Mouse (Mus musculus): ENCODE data around the gene Krtap26-1. TPM values are rescaled to one million over a fixed set of nuclear protein-coding genes. Genes with fewer than 3 reads are reported as not detected.

Gene Krtap26-1
- polyA plus RNA-seq, 1 experiment from 2014 or later = not detected

DNA sequence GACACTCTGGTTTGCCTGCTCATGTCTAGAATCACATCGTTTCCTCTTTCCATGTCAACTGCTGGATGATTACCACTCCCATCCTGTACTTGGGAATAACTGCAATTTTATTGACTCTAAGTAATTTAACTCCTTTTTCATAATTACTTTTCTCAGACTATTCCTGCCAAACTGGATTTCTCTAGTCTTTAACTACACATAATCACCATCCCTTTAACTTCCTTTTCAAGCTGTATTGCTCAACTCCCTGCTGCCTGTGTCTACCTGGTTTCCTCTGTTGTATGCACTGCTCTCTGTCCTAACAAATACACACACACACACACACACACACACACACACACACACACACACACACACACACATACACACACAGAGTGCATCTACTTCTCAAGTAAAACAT lies 3.5 kb upstream of the Krtap26-1 start:
- no peaks in the 10 kb centered on the region for H3K9me3 ChIP-seq (replicated peaks; ENCODE audit: low read length)
- H3K4me3 ChIP-seq (replicated peaks; ENCODE audit: low read depth, low read length) = no peak overlapping the region
- H3K9ac ChIP-seq (ENCODE audit: low read depth, low read length) = no peak overlapping the region
- H3K4me1 ChIP-seq (replicated peaks; ENCODE audit: insufficient read depth, low read length) = no peaks in the 10 kb centered on the region; the same call in 1 of the 2 replicates
- DNase-seq (ENCODE audit: low spot score) (no peak), ATAC-seq (replicated peaks; ENCODE audit: low FRiP score, low read depth) (no peak)
- no peak overlapping the region for H3K4me2 ChIP-seq (ENCODE audit: low read length)
- H3K27ac ChIP-seq = no peak overlapping the region
- H3K36me3 ChIP-seq (ENCODE audit: insufficient read depth, low read length) = no peaks in the 10 kb centered on the region
- WGBS = 33% methylated on average over 1 of the region's 1 CpGs
- no peak for TF ChIP-seq CTCF (IDR thresholded peaks at IDR 0.05; ENCODE audit: low read depth)
- H3K27me3 ChIP-seq (ENCODE audit: insufficient read depth, low read length) = no peaks in the 10 kb centered on the region

DNA sequence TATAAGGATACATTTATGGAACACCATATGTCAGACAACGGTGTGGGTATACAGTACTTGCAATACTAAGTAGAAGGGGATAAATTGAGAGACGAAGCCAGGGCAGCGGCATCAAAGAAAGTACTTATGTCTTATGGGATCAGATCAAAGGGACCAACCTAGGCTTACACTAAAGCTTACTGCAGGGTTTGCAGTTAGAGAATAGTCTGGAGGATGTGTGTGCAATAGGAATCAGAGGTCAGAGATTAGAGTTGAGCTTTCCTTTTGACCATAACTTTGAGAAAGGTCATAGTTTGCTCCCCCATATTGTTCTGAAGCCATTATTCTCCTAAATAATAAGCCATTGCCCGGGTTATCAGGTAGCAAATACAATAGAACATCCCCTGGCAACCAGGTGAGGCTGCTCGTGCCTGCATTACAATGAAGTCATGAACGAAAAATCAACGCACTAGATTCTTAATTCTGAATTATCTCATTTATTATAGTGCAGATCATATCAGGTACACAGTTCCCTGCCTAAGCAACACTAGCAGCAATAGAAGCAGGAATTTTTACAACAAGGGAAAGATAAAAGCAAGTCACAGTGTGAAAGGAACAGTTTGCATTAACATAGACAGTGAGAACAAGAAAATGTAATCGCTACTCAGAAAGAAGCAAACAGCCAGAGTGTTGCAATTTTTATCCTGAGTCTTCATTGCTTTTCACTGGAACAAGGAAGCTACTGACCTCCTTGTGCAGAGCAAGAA lies 1.1 kb downstream of the Krtap26-1 start:
- H3K4me1 ChIP-seq (replicated peaks; ENCODE audit: insufficient read depth, low read length) = no peaks in the 10 kb centered on the region; the same call in 1 of the 2 replicates
- ATAC-seq (replicated peaks; ENCODE audit: low FRiP score, low read depth) (no peak), DNase-seq (ENCODE audit: low spot score) (no peak)
- H3K27ac ChIP-seq = no peak overlapping the region
- no peak overlapping the region for H3K9ac ChIP-seq (ENCODE audit: low read depth, low read length)
- no peaks in the 10 kb centered on the region for H3K36me3 ChIP-seq (ENCODE audit: insufficient read depth, low read length)
- no peaks in the 10 kb centered on the region for H3K9me3 ChIP-seq (replicated peaks; ENCODE audit: low read length)
- no peak overlapping the region for H3K4me3 ChIP-seq (replicated peaks; ENCODE audit: low read depth, low read length)
- no peaks in the 10 kb centered on the region for H3K27me3 ChIP-seq (ENCODE audit: insufficient read depth, low read length)
- 80% methylated on average over 8 of the region's 8 CpGs for WGBS
- TF ChIP-seq CTCF (IDR thresholded peaks at IDR 0.05; ENCODE audit: low read depth) = no peak
- no peak overlapping the region for H3K4me2 ChIP-seq (ENCODE audit: low read length)

DNA sequence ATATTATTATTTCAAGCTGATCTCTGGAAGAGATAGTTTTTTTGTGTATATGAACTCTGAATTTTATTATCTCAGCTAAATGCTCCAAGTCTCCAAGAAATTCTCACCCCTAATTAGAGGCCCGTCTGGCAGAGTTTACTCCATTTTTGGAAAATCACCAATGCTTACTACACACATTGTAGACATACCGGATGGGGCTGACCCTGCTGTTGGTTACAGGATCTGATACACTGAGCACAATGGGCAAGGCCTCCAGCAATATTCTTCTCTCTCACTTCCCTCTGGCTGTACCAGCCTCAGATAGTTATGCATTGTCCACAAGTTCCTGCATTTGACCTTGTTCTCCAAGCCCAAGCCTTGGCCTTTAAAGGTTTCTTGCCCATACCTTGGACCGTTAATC lies 7.5 kb downstream of the Krtap26-1 start:
- Histone ChIP-seq H3K27me3 (ENCODE audit: insufficient read depth, low read length) (no peaks in the 10 kb centered on the region), H3K9ac (ENCODE audit: low read depth, low read length) (no peak overlapping the region), H3K4me1 (replicated peaks; ENCODE audit: insufficient read depth, low read length) (no peaks in the 10 kb centered on the region), H3K27ac (no peak overlapping the region), H3K4me2 (ENCODE audit: low read length) (no peak overlapping the region), H3K4me3 (replicated peaks; ENCODE audit: low read depth, low read length) (no peak overlapping the region), H3K9me3 (replicated peaks; ENCODE audit: low read length) (no peaks in the 10 kb centered on the region), H3K36me3 (ENCODE audit: insufficient read depth, low read length) (no peaks in the 10 kb centered on the region)
- 86% methylated on average over 3 of the region's 3 CpGs for WGBS
- DNase-seq (ENCODE audit: low spot score) (no peak), ATAC-seq (replicated peaks; ENCODE audit: low FRiP score, low read depth) (no peak)
- no peak for TF ChIP-seq CTCF (IDR thresholded peaks at IDR 0.05; ENCODE audit: low read depth)

DNA sequence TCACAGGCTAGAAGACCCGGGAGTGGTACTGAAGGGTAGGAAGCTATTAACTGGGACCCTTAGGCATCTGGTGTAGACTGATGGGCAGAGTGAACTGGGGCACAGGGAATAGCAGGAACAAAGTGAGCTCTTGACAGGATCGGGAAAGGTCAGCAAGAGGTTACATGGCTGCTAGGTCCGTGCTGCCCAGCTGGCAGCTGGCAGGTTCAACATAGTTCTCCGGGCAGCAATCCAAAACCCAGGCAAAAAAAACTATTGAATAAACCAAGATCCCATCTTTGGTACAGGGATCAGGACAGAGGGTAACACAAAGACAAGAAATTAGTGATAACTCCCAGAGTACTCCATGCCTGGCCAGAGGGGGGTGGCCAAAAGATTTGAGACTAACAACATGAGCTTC lies 12.5 kb downstream of the Krtap26-1 start:
- Histone ChIP-seq H3K27me3 (ENCODE audit: insufficient read depth, low read length) (no peaks in the 10 kb centered on the region), H3K36me3 (ENCODE audit: insufficient read depth, low read length) (no peaks in the 10 kb centered on the region), H3K27ac (no peak overlapping the region), H3K4me3 (replicated peaks; ENCODE audit: low read depth, low read length) (no peak overlapping the region), H3K9me3 (replicated peaks; ENCODE audit: low read length) (no peaks in the 10 kb centered on the region), H3K9ac (ENCODE audit: low read depth, low read length) (no peak overlapping the region), H3K4me1 (replicated peaks; ENCODE audit: insufficient read depth, low read length) (no peaks in the 10 kb centered on the region), H3K4me2 (ENCODE audit: low read length) (no peak overlapping the region)
- no peak for DNase-seq (ENCODE audit: low spot score)
- WGBS = 30% methylated on average over 4 of the region's 4 CpGs
- no peak for TF ChIP-seq CTCF (IDR thresholded peaks at IDR 0.05; ENCODE audit: low read depth)
- ATAC-seq (replicated peaks; ENCODE audit: low FRiP score, low read depth) = no peak

DNA sequence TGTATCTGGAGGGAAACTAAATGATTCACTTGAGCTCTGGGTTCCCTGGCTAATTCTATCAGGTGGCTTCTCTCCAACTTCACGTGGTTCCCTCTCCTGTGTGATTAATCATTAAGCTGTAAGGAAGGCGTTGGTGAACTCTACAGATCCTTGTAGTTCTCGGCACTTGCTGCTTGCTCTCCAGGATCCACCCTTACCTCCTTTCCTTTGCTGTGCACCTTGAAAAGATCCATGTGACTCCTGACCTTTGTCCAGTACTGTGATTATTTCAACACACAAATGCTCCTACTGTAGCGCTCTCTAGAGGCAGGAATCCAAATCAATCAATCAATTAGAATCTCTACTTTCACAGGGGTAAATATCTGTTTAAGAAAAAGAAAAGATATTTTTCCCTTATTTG lies 16.1 kb downstream of the Krtap26-1 start:
- ATAC-seq (replicated peaks; ENCODE audit: low FRiP score, low read depth) (peak; percentile 95), DNase-seq (ENCODE audit: low spot score) (peak; percentile 44)

DNA sequence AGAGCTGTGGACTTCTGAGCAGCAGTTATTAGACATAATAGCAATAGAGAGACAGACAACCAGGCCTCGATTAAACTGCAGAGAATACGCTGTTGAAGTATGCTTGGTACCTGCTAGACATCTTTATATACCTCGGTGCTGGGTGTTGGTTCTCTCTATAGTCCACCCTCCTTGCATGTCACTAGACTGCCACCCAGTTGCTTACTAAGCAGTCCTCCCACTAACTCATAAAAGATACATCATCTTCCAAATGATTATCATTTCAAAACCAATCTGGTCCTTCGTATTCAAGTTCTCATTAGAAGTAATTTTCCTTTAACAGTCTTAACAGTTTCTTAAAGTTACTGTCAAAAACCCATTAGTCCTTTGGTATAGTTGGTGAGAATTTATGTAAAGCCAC lies 20.0 kb downstream of the Krtap26-1 start, which contains the start of gene 2310079G19Rik:
Gene 2310079G19Rik (minus strand): TSS at position 101 of the 400 bp plus-strand sequence.
- ATAC-seq (replicated peaks; ENCODE audit: low FRiP score, low read depth) (no peak), DNase-seq (ENCODE audit: low spot score) (no peak)
- Histone ChIP-seq H3K27me3 (ENCODE audit: insufficient read depth, low read length) (no peaks in the 10 kb centered on the region), H3K36me3 (ENCODE audit: insufficient read depth, low read length) (no peaks in the 10 kb centered on the region), H3K4me1 (replicated peaks; ENCODE audit: insufficient read depth, low read length) (no peaks in the 10 kb centered on the region), H3K4me2 (ENCODE audit: low read length) (no peak within 1 kb of the TSS), H3K27ac (no peak within 1 kb of the TSS), H3K9ac (ENCODE audit: low read depth, low read length) (no peak within 1 kb of the TSS), H3K9me3 (replicated peaks; ENCODE audit: low read length) (no peaks in the 10 kb centered on the region), H3K4me3 (replicated peaks; ENCODE audit: low read depth, low read length) (no peak within 1 kb of the TSS)
- no peak for TF ChIP-seq CTCF (IDR thresholded peaks at IDR 0.05; ENCODE audit: low read depth)
- 96% methylated on average over 4 of the region's 4 CpGs for WGBS

More for the DNA sequence above, 16.1 kb downstream of the Krtap26-1 start:
- peak; percentile 56 for TF ChIP-seq CTCF (IDR thresholded peaks at IDR 0.05; ENCODE audit: low read depth)
- no peak overlapping the region for H3K4me2 ChIP-seq (ENCODE audit: low read length)
- H3K4me1 ChIP-seq (replicated peaks; ENCODE audit: insufficient read depth, low read length) = no peaks in the 10 kb centered on the region
- no peak overlapping the region for H3K9ac ChIP-seq (ENCODE audit: low read depth, low read length)
- WGBS = 34% methylated on average over 4 of the region's 4 CpGs
- H3K27ac ChIP-seq = no peak overlapping the region
- H3K4me3 ChIP-seq (replicated peaks; ENCODE audit: low read depth, low read length) = no peak overlapping the region
- H3K9me3 ChIP-seq (replicated peaks; ENCODE audit: low read length) = no peaks in the 10 kb centered on the region
- no peaks in the 10 kb centered on the region for H3K36me3 ChIP-seq (ENCODE audit: insufficient read depth, low read length)
- H3K27me3 ChIP-seq (ENCODE audit: insufficient read depth, low read length) = no peaks in the 10 kb centered on the region
